Mouse (Mus musculus) testis, adult 2 months (tissue): ENCODE results near the gene Crispld2.

Source experiments
- CTCF ChIP-seq: fragments of 200-500 bp; IDR thresholded peaks from 2 replicates; pipeline ENCODE4 v1.5.1; 2012; ENCODE audit warnings: low read depth, mild to moderate bottlenecking, inconsistent platforms, low read length, moderate library complexity; ENCODE audit not compliant: control insufficient read depth, insufficient read depth, insufficient replicate concordance
- POLR2A ChIP-seq: fragments of 200-500 bp; IDR thresholded peaks from 2 replicates; pipeline ENCODE4 v1.6.1; 2012; ENCODE audit warnings: low read depth, mild to moderate bottlenecking, inconsistent platforms, low read length, moderate library complexity; ENCODE audit not compliant: control insufficient read depth

DNA sequence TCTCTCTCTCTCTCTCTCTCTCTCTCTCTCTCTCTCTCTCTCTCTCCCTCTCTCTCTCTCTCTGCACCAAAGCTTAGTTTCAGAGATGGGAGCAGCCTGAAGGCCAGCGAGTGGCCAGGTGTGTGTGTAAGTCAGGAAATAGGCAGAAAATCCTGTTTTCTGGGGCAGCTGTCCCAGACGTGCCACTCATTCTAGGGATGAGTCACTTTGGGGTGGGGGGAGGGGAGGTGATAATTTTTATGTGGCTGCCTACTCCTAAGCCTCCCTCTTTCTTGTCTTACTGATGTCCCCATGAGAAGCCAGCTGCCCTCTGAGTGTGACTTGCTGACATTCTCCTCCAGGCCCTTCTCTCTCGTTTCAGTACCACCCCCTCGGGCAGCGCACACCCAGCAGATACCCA, 6.1 kb upstream of the Crispld2 start:
- TF ChIP-seq POLR2A, result no peak
- TF ChIP-seq CTCF, result no peak
